9 mouse cellular contexts compared by ENCODE assay signal in the genomic region with DNA sequence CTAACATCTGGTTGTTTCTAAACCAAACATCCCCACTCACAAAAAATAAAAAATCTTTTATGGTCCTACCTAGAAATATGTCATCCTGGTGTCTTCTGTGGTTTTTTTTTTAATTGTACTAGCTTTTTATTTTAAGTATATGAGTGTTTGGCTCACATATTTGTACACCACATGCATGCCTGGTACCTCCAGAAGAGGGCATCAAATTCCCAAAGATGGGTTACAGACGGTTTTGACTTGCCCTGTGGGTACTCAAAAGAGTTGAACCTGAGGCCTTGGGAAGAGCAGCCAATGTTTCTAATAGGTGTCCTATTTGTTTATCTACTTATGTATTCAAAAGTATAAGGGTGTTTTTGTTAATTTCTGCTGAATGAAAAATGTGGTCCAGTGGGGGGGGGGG. TPM values are rescaled to one million over a fixed set of nuclear protein-coding genes. Genes with fewer than 3 reads are reported as not detected.
DNase-seq lines count a peak whose midpoint lies in the region; TF ChIP-seq lines count a peak whose summit lies in the region.
"Had no signal": no experiment of that assay in that cellular context is flagged by ENCODE, and none has a peak within 500 bp of the region (broad histone marks: within the 10 kb centered on the region; RNA-seq: fewer than 3 reads in every experiment).

No protein-coding gene starts in this region.

- TF ChIP-seq CTCF in brain, embryonic 14.5 days (IDR thresholded peaks at IDR 0.05; ENCODE audit: borderline replicate concordance, extremely low read depth, insufficient read depth, insufficient read length) = peak; percentile 12; the same call in 1 of the 2 replicates

- TF ChIP-seq POLR2A in brain, embryonic 14.5 days (IDR thresholded peaks at IDR 0.05; ENCODE audit: borderline replicate concordance, extremely low read depth, insufficient read depth, insufficient read length, poor library complexity, severe bottlenecking) = no peak

- peak; percentile 17 for DNase-seq in adrenal gland, adult 2 months
- no peak for DNase-seq in adrenal gland, postnatal 10 days
- DNase-seq in kidney, adult 9 months = peak; percentile 26
- DNase-seq in kidney, postnatal 4 days = no peak
- DNase-seq in 3T3-L1 (ENCODE audit: low read depth, low spot score) = peak; percentile 59
- DNase-seq in brain, embryonic 14.5 days (ENCODE audit: low read depth) = peak; percentile 25
- no peak for DNase-seq in ovary, postnatal 10 days (ENCODE audit: low spot score)
- DNase-seq in kidney, adult 18-20 months = no peak

RNA-seq across cellular contexts. Expression of a gene that starts 6.2 kb away (rescaled TPM):
- 10 to 100 TPM; 67.6 to 69.1 TPM for total RNA-seq in adrenal gland, adult 2 months (2021)
- polyA plus RNA-seq in adrenal gland, adult 2 months (2012; rRNA removed) = 3.1 and 4.5 TPM in 2 replicates
- total RNA-seq in adrenal gland, postnatal 10 days (2021) = 10 to 100 TPM; 92.6 to 93.0 TPM
- polyA plus RNA-seq in brain, embryonic 14.5 days (2012; rRNA removed) = 34.3 and 75.7 TPM in 2 replicates

RNA-seq across cellular contexts. Expression of a gene that starts 19.7 kb away (rescaled TPM):
- 1 to 10 TPM in 1 of 2 experiments, not detected in 1; 2.1 TPM for total RNA-seq in adrenal gland, adult 2 months (2021)
- not detected in 2 replicates for polyA plus RNA-seq in adrenal gland, adult 2 months (2012; rRNA removed)
- total RNA-seq in adrenal gland, postnatal 10 days (2021) = 1 to 10 TPM in 1 of 2 experiments, not detected in 1; 1.0 TPM
- 0.86 and 0.88 TPM in 2 replicates for polyA plus RNA-seq in brain, embryonic 14.5 days (2012; rRNA removed)
- polyA plus RNA-seq: C2C12 had no signal

RNA-seq across cellular contexts. Expression of a gene that starts 37.4 kb away (rescaled TPM):
- 10 to 100 TPM; 49.1 to 57.3 TPM for total RNA-seq in adrenal gland, adult 2 months (2021)
- 24.9 and 28.1 TPM in 2 replicates for polyA plus RNA-seq in adrenal gland, adult 2 months (2012; rRNA removed)
- 10 to 100 TPM; 41.8 to 54.5 TPM for total RNA-seq in adrenal gland, postnatal 10 days (2021)
- polyA plus RNA-seq in brain, embryonic 14.5 days (2012; rRNA removed) = 30.4 and 30.6 TPM in 2 replicates

Comparison
In these comparisons a context has a peak if more than half of its experiments do, and no peak if none do; other contexts are left out.
1. DNase-seq: peak in adrenal gland, adult 2 months (single experiment), kidney, adult 9 months (single experiment), 3T3-L1 (single experiment) and brain, embryonic 14.5 days (single experiment); none in adrenal gland, postnatal 10 days (single experiment), kidney, postnatal 4 days (0 of 2), ovary, postnatal 10 days (single experiment) and kidney, adult 18-20 months (single experiment).